Mouse (Mus musculus): ENCODE measurements at regions not wholly inside any gene's neighbourhood (a gene's known extent, or its start where the extent isn't known, plus 50 kb on each side); places are given as distances from the start of the nearest gene placed in this dataset.
"Not testable (repeated sequence)": the region's sequence is repeated elsewhere in the genome, so short reads cannot be mapped to it uniquely, and the experiment has no call there.

GRCm38 (mm10) chr14:104731319-104731995 lies 209.0 kb upstream of the Rnf219 start:
- no peak overlapping the region for H3K4me2 ChIP-seq
- H3K4me1 ChIP-seq, result no peaks in the 10 kb centered on the region
- no peaks in the 10 kb centered on the region for H3K9me3 ChIP-seq
- no peaks in the 10 kb centered on the region for H3K36me3 ChIP-seq
- H3K9ac ChIP-seq, result no peak overlapping the region
- H3K4me3 ChIP-seq (replicated peaks), result no peak overlapping the region
- no peaks in the 10 kb centered on the region for H3K27me3 ChIP-seq (replicated peaks)
- WGBS, result 64% methylated on average over 3 of the region's 3 CpGs
- H3K27ac ChIP-seq, result no peak overlapping the region
- no peak for ATAC-seq (ENCODE audit: insufficient read depth, low FRiP score, low read depth)

GRCm38 (mm10) chr14:104715651-104716050 lies 193.2 kb upstream of the Rnf219 start:
- not testable (repeated sequence) for H3K27me3 ChIP-seq (replicated peaks); H3K4me2 ChIP-seq; H3K9me3 ChIP-seq; H3K27ac ChIP-seq; H3K36me3 ChIP-seq; H3K4me1 ChIP-seq; H3K4me3 ChIP-seq (replicated peaks); H3K9ac ChIP-seq; ATAC-seq (ENCODE audit: insufficient read depth, low FRiP score, low read depth)
- 91% methylated on average over 23 of the region's 24 CpGs for WGBS

GRCm38 (mm10) chr14:104702283-104702893 lies 179.9 kb upstream of the Rnf219 start:
- Histone ChIP-seq H3K4me3 (replicated peaks) (no peak overlapping the region), H3K9ac (no peak overlapping the region), H3K27ac (no peak overlapping the region), H3K4me1 (no peaks in the 10 kb centered on the region), H3K36me3 (no peaks in the 10 kb centered on the region), H3K4me2 (no peak overlapping the region), H3K9me3 (no peaks in the 10 kb centered on the region), H3K27me3 (replicated peaks) (no peaks in the 10 kb centered on the region)
- no peak for ATAC-seq (ENCODE audit: insufficient read depth, low FRiP score, low read depth)
- 84% methylated on average over 8 of the region's 8 CpGs for WGBS

- 84% methylated on average over 4 of the region's 4 CpGs for WGBS
- H3K4me3 ChIP-seq (replicated peaks), result no peak overlapping the region
- H3K27ac ChIP-seq, result no peak overlapping the region
- no peak overlapping the region for H3K4me2 ChIP-seq
- no peaks in the 10 kb centered on the region for H3K9me3 ChIP-seq
- no peaks in the 10 kb centered on the region for H3K27me3 ChIP-seq (replicated peaks)
- no peak overlapping the region for H3K9ac ChIP-seq
- H3K36me3 ChIP-seq, result no peaks in the 10 kb centered on the region
- no peaks in the 10 kb centered on the region for H3K4me1 ChIP-seq
- ATAC-seq (ENCODE audit: insufficient read depth, low FRiP score, low read depth), result no peak
Measured at GRCm38 (mm10) chr14:104698962-104699361, 176.5 kb upstream of the Rnf219 start.

- H3K27me3 ChIP-seq (replicated peaks), result no peaks in the 10 kb centered on the region
- H3K27ac ChIP-seq, result no peak overlapping the region
- H3K4me2 ChIP-seq, result no peak overlapping the region
- H3K9me3 ChIP-seq, result no peaks in the 10 kb centered on the region
- WGBS, result 70% methylated on average over 4 of the region's 4 CpGs
- no peak for ATAC-seq (ENCODE audit: insufficient read depth, low FRiP score, low read depth)
- no peak overlapping the region for H3K4me3 ChIP-seq (replicated peaks)
- no peak overlapping the region for H3K9ac ChIP-seq
- no peaks in the 10 kb centered on the region for H3K4me1 ChIP-seq
- no peaks in the 10 kb centered on the region for H3K36me3 ChIP-seq
Measured at GRCm38 (mm10) chr14:104695101-104695500, 172.7 kb upstream of the Rnf219 start.

GRCm38 (mm10) chr14:104694174-104694803 lies 171.8 kb upstream of the Rnf219 start:
- H3K4me2 ChIP-seq, result no peak overlapping the region
- H3K4me3 ChIP-seq (replicated peaks), result no peak overlapping the region
- no peak for ATAC-seq (ENCODE audit: insufficient read depth, low FRiP score, low read depth)
- H3K27ac ChIP-seq, result no peak overlapping the region
- no peaks in the 10 kb centered on the region for H3K4me1 ChIP-seq
- no peaks in the 10 kb centered on the region for H3K9me3 ChIP-seq
- 79% methylated on average over 14 of the region's 14 CpGs for WGBS
- H3K36me3 ChIP-seq, result no peaks in the 10 kb centered on the region
- no peaks in the 10 kb centered on the region for H3K27me3 ChIP-seq (replicated peaks)
- H3K9ac ChIP-seq, result no peak overlapping the region

- Histone ChIP-seq H3K36me3 (no peaks in the 10 kb centered on the region), H3K4me1 (no peaks in the 10 kb centered on the region), H3K27ac (no peak overlapping the region), H3K4me3 (replicated peaks) (no peak overlapping the region), H3K9ac (no peak overlapping the region), H3K9me3 (no peaks in the 10 kb centered on the region), H3K27me3 (replicated peaks) (no peaks in the 10 kb centered on the region), H3K4me2 (no peak overlapping the region)
- ATAC-seq (ENCODE audit: insufficient read depth, low FRiP score, low read depth), result no peak
- WGBS, result 86% methylated on average over 5 of the region's 5 CpGs
Measured at GRCm38 (mm10) chr14:104692616-104693015, 170.2 kb upstream of the Rnf219 start.

- H3K36me3 ChIP-seq, result no peaks in the 10 kb centered on the region
- H3K4me1 ChIP-seq, result no peaks in the 10 kb centered on the region
- no peaks in the 10 kb centered on the region for H3K9me3 ChIP-seq
- no peak overlapping the region for H3K27ac ChIP-seq
- H3K9ac ChIP-seq, result no peak overlapping the region
- H3K27me3 ChIP-seq (replicated peaks), result no peaks in the 10 kb centered on the region
- ATAC-seq (ENCODE audit: insufficient read depth, low FRiP score, low read depth), result no peak
- WGBS, result 82% methylated on average over 3 of the region's 3 CpGs
- H3K4me2 ChIP-seq, result no peak overlapping the region
- no peak overlapping the region for H3K4me3 ChIP-seq (replicated peaks)
Measured at GRCm38 (mm10) chr14:104688440-104688839, 166.0 kb upstream of the Rnf219 start.

- Histone ChIP-seq H3K9me3 (no peaks in the 10 kb centered on the region), H3K27ac (no peak overlapping the region), H3K4me1 (no peaks in the 10 kb centered on the region), H3K9ac (no peak overlapping the region), H3K4me2 (no peak overlapping the region), H3K36me3 (no peaks in the 10 kb centered on the region), H3K4me3 (replicated peaks) (no peak overlapping the region), H3K27me3 (replicated peaks) (no peaks in the 10 kb centered on the region)
- 0 out of 2 replicates have a peak, but pooled peaks have one; percentile 27 for ATAC-seq (ENCODE audit: insufficient read depth, low FRiP score, low read depth)
- 12% methylated on average over 7 of the region's 7 CpGs for WGBS
Measured at GRCm38 (mm10) chr14:104676810-104677209, 154.4 kb upstream of the Rnf219 start.

- no peaks in the 10 kb centered on the region for H3K9me3 ChIP-seq
- H3K27ac ChIP-seq, result no peak overlapping the region
- no peaks in the 10 kb centered on the region for H3K4me1 ChIP-seq
- H3K36me3 ChIP-seq, result no peaks in the 10 kb centered on the region
- H3K9ac ChIP-seq, result no peak overlapping the region
- H3K4me2 ChIP-seq, result no peak overlapping the region
- ATAC-seq (ENCODE audit: insufficient read depth, low FRiP score, low read depth), result no peak
- no peak overlapping the region for H3K4me3 ChIP-seq (replicated peaks)
- WGBS, result 67% methylated on average over 1 of the region's 1 CpGs
- no peaks in the 10 kb centered on the region for H3K27me3 ChIP-seq (replicated peaks)
Measured at GRCm38 (mm10) chr14:104661696-104662095, 139.3 kb upstream of the Rnf219 start.

GRCm38 (mm10) chr14:104658751-104659150 lies 136.3 kb upstream of the Rnf219 start:
- no peaks in the 10 kb centered on the region for H3K9me3 ChIP-seq
- no peaks in the 10 kb centered on the region for H3K36me3 ChIP-seq
- ATAC-seq (ENCODE audit: insufficient read depth, low FRiP score, low read depth), result no peak
- no peaks in the 10 kb centered on the region for H3K27me3 ChIP-seq (replicated peaks)
- H3K4me2 ChIP-seq, result no peak overlapping the region
- H3K27ac ChIP-seq, result no peak overlapping the region
- H3K4me3 ChIP-seq (replicated peaks), result no peak overlapping the region
- WGBS, result 90% methylated on average over 1 of the region's 1 CpGs
- H3K9ac ChIP-seq, result no peak overlapping the region
- no peaks in the 10 kb centered on the region for H3K4me1 ChIP-seq

GRCm38 (mm10) chr14:104649980-104650379 lies 127.5 kb upstream of the Rnf219 start:
- H3K4me2 ChIP-seq, result no peak overlapping the region
- H3K9me3 ChIP-seq, result no peaks in the 10 kb centered on the region
- H3K9ac ChIP-seq, result no peak overlapping the region
- WGBS, result 85% methylated on average over 5 of the region's 5 CpGs
- H3K4me1 ChIP-seq, result no peaks in the 10 kb centered on the region
- H3K36me3 ChIP-seq, result no peaks in the 10 kb centered on the region
- H3K4me3 ChIP-seq (replicated peaks), result no peak overlapping the region
- no peaks in the 10 kb centered on the region for H3K27me3 ChIP-seq (replicated peaks)
- no peak overlapping the region for H3K27ac ChIP-seq
- no peak for ATAC-seq (ENCODE audit: insufficient read depth, low FRiP score, low read depth)
